Mouse (Mus musculus): ENCODE results near the gene Abl2.

Gene Abl2

DNA sequence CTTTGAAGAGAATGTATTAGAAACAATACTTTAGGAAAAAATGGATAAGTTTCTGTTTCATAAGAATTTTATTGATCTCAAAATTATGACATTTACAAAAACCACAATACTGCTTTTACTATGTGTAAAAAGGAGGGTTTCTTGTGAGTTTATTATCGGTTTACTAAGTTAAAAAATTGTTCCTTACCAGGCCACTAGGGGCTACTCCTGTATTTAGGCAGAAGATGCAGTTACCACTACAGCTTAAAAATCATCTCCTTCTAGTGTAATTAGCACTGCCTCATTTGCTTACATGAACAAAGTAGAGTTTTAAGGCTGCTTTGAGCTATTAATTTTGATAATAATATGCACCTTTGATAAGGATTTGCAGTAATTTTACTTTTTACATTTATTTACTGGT is 25.6 kb downstream of the Abl2 start:
- in situ Hi-C loops (cut with MboI, MseI): no loop called here

DNA sequence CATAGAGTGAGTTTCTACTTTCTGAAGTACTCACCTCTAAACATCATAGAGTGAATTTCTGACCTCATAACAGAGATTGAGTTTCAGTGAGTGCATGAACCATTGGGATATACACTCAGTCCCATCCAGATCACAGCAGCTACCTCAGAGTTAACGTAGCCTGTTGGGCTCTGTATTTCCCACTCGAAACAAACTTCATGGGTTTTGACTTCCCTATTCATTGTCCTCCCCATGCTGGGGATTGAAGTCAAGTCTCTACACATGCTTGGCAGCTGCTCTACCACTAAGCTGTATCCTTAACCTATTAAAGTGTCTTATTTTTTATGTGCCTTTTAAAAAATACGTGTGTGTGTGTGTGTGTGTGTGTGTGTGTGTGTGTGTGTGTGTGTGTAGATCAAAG is 26.9 kb downstream of the Abl2 start:
- in situ Hi-C loops (cut with MboI, MseI): no loop called here

DNA sequence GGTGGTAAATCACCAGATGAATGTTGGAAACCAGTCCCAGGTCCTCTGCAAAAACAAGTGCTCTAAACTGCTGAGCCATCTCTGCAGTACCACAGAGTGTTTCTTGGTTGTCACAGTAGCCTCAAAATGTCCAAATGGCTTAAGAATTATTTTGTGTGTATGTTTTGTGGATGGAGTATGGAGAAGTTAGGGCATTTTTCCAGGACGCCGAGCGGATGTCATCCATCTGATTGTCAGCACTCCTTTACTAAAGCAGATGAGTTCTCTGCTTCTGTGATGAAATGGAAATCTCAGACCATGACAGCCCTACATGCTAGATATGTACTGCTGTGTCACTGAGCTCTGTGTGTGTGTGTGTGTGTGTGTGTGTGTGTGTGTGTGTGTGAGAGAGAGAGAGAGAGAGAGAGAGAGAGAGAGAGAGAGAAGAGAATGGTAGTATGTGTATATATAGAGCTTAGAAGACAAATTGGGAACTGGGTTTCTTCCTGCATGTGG is 31.3 kb downstream of the Abl2 start:
- in situ Hi-C loops (cut with MboI, MseI): no loop called here

GRCm38 (mm10) chr1:156590357-156590756 is 31.8 kb downstream of the Abl2 start:
- in situ Hi-C loops (cut with MboI, MseI): no loop called here

DNA sequence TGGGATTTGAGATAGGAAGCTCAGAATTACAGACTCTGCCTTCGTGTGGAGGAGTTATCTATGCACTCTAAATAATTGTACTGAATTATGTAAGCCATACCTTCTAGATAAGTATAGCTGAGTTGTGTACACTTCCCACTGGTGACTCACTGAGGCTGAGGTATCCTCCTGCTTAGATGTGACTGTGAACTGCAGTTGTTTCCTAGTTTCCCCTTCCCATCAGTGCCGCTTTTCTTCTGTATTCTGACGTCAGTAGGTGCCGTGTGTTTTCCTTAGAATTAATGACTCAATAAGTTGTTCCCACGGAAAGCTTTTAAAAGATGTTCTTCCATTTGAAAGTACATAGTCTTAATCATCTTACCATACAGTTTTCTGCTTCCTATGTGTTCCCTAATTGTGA is 34.7 kb downstream of the Abl2 start:
- in situ Hi-C loops (cut with MboI, MseI): no loop called here

GRCm38 (mm10) chr1:156597089-156597488 is 38.5 kb downstream of the Abl2 start:
- in situ Hi-C loops (cut with MboI, MseI): no loop called here

GRCm38 (mm10) chr1:156602545-156602944 is 44.0 kb downstream of the Abl2 start:
- in situ Hi-C loops (cut with MboI, MseI): no loop called here

DNA sequence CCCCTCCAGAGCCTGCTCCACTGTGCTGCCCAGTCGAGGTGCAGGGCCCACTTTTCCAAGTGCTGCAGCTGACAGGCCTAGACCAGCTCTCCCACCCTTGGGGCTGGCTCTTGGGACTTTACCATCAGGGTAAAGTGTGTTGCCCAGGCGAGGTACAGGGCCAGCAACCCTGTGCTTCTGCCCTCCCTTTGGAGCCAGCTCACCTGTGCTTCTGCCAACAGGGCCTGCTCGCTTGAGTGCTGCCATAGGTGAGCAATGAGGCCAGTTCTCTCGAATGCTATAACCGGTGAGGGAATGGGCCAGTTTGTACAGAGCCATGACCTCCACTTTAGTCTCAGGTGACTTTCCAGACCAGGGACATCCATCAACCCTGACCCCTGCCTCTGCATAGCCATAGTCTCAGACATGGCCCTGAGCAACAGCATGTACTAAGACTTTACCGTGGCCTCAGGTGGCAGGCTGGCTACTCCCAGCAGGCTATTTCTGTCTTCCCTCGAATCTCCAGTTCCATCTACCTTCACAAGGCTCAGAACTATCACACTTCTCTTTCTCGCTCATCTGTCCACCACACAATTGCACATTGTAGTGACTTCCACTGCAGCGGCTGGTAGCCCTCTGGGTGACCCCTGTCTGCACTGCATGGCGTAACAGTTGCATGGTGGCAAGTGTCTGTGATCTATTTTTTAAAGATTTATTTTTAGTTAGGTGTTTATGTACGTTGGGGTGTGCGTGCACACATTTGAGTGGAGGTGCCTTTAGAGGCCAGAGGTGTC is 46.7 kb downstream of the Abl2 start:
- in situ Hi-C loops (cut with MboI, MseI): no loop called here

- in situ Hi-C loops (cut with MboI, MseI): no loop called here
Measured at GRCm38 (mm10) chr1:156605940-156606339, 47.4 kb downstream of the Abl2 start.

DNA sequence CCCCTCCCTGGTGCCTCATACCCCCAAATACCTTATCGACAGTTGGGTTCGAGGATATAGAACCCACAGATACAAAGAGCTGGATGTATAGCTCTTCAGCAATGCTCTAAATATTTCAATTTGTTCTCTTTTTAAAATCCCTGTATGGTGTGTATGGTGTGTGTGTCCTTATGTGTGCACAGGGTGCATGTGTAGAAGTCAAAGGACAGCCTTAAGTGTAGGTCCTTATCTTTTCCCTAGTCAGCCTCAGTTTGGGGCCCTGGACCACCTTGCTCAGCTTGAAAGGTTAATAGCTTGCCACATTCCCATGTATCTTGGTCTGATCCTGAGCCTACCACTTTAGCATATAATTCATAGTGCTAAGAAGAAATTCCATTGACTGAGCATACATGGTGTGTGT is 49.9 kb downstream of the Abl2 start:
- in situ Hi-C loops (cut with MboI, MseI): no loop called here

- in situ Hi-C loops (cut with MboI, MseI): loop anchor here (10.0 kb wide), 1 partner anchor 45 kb away; no protein-coding TSS in a partner anchor
Measured at GRCm38 (mm10) chr1:156610257-156610656, 51.7 kb downstream of the Abl2 start.

GRCm38 (mm10) chr1:156613855-156614530 is 55.4 kb downstream of the Abl2 start:
- in situ Hi-C loops (cut with MboI, MseI): loop anchor here (10.0 kb wide), 1 partner anchor 49 kb away; no protein-coding TSS in a partner anchor

DNA sequence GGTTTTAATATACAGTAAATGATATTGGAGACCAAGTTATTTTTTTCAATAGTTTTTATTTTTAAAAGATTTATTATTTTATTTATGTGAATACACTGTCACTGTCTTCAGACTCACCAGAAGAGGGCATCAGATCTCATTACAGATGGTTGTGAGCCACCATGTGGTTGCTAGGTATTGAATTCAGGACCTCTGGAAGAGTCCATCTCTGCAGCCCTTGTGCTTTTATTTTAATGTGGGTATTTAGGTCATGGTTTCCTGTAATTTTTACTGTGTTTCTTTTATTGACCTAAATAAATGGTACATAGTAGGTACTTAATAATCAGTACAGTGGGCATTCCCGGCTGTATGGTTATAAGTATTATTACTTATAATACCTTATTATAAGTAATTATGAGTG is 56.1 kb downstream of the Abl2 start:
- in situ Hi-C loops (cut with MboI, MseI): loop anchor here (10.0 kb wide), 1 partner anchor 50 kb away; no protein-coding TSS in a partner anchor

DNA sequence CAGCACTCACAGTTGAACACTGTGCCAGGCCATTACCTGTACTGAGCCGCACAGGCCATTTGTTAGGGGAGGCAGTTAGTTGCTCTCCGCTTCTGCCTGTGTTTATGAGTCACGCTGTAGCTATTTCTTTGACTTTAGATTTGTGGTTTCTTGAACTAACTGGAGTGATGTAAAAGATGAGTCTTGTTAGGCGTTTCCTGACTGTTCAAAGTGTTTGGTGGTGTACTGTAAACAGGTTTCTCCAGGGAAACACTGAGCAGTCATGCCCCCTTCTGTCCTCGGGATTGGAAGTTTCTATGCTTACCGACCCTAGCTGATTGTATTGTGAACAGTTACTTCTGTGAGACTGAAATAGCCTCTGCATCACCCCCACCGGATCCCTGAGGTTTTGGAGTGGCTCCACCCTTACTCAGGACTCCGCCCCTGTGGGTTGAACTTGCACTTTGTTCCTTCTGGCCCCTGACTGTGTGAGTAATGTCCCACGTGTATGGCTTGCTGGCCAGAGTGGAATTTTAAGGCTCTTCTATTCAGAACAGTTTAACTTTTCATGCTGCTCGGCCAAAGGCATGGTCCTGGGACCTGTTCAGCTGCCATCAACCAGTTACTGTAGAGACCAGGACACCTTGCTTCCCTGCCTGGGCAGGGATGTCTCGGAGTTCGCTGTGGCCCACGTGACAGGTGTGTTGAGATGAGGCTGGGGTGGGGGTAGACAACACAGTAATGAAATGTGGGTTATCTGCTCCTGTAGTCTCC is 57.0 kb downstream of the Abl2 start:
- in situ Hi-C loops (cut with MboI, MseI): loop anchor here (10.0 kb wide), 1 partner anchor 51 kb away; no protein-coding TSS in a partner anchor

DNA sequence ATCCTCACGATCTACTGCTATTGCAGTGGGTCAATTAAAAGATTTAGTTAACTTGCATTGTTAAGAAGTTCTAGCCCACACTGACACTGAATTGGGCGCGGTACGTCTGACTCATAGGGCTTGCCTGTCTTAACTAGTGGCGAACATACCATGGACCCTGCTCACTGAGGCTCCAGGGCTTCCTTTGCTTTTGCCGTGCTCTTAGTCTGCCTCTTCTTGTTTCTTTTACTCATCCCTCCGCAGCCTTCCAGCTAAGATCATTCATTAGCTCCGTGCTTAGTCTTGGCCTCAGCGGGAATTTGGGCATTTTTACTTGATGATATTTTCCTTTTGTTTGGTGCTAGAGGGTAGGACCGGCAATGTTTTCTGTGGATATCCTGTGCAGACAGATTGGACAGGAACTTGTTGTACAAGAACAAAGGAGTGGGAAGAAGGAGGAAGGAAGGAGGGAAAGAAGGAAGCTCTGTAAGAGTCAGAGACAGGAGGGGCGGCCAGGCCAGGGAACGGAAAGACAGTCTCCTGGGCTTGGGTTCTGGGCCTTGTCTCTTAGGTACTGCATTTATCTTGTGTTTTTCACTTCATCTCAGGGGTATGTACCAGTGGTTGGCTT is 58.5 kb downstream of the Abl2 start:
- in situ Hi-C loops (cut with MboI, MseI): loop anchor here (10.0 kb wide), 1 partner anchor 52 kb away; no protein-coding TSS in a partner anchor

DNA sequence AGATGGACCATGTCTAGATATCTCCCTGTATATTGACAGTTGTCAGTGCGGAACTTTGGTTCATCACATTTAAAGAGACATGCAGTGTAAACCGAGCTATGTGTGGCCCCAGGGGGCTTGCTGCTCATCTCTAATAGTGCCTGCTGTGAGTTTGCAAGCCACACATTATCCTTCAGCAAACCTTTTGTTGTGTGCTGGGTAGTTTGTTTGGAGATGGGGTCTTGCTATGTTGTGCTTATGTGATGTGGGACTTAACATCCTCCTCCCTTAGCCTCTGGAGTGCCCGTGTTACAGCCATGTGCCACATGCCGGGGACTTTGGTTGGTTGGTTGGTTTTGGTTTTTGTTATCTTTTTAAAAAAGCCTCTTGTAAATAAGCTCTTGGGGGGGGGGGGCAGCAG is 59.2 kb downstream of the Abl2 start:
- in situ Hi-C loops (cut with MboI, MseI): loop anchor here (10.0 kb wide), 1 partner anchor 53 kb away; no protein-coding TSS in a partner anchor

DNA sequence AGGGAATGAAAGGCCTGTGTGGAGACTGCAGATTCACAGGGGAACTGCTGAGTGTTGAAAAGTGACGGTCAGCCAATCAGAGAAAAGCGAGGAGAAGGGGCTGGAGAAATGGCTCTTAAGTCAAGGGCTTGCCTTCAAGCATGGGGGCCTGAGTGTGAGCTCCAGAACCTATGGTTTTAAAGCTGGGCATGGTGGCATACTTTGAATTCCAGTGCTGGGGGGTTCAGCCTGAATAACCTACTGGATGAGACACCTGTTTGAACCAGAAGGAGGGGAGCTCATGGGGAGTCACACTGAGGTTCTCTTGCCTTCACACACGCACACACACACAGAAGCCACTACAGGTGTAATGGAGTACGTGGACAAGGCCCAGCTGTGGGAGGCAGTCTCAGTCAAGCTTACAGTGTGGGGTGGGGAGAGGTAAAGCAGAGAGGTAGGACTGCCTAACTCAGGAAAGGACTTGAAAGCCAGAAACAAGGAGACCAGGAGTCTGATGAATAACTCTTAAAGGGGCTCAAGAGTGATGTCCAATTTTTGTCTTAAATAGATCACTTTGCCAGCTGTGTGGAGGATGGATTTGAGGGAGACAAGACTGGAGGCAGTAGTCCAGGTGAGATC is 61.8 kb downstream of the Abl2 start:
- in situ Hi-C loops (cut with MboI, MseI): no loop called here

- in situ Hi-C loops (cut with MboI, MseI): no loop called here
Measured at GRCm38 (mm10) chr1:156620951-156621350, 62.4 kb downstream of the Abl2 start.

- in situ Hi-C loops (cut with MboI, MseI): no loop called here
Measured at GRCm38 (mm10) chr1:156624231-156624630, 65.6 kb downstream of the Abl2 start.

GRCm38 (mm10) chr1:156626729-156627128 is 68.1 kb downstream of the Abl2 start:
- in situ Hi-C loops (cut with MboI, MseI): no loop called here

DNA sequence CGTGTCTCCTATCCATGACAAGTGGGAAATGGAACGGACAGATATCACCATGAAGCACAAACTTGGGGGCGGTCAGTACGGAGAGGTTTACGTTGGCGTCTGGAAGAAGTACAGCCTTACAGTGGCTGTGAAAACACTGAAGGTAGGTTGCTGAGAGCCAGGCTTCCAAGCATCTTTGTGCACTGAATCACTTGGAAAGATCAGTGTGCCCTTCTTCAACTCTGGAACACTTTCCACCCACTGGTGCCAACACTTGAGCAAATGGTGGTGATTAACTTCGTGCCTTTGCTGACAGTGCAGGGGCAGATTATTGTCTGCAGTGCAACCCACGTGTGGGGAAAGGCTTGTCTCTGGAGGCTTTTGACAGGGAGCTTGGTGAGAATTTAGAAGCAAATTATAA is 71.4 kb downstream of the Abl2 start:
- in situ Hi-C loops (cut with MboI, MseI): loop anchor here (10.0 kb wide), 1 partner anchor 155 kb away; the partner anchor contains the start of gene Soat1
